Mouse (Mus musculus) right cerebral cortex, postnatal 10 days (tissue): ENCODE results near the gene Tmcc3.

Experiments
- DNase-seq, 2 experiments: peaks; one replicate each; pipeline ENCODE4 v3.0.0; 2021; ENCODE audit warnings: low spot score in 2 of 2

The Tmcc3 gene

GRCm38 (mm10) chr10:94311511-94312006 is at the start of gene Tmcc3:
Gene Tmcc3, plus strand, starts transcription at chr10:94311949.
- no peak for DNase-seq

- DNase-seq: no peak
Measured at GRCm38 (mm10) chr10:94262646-94263045, 49.1 kb upstream of the Tmcc3 start.

- DNase-seq: no peak
Measured at GRCm38 (mm10) chr10:94263211-94263610, 48.5 kb upstream of the Tmcc3 start.

- peak; percentile 80 for DNase-seq
Measured at GRCm38 (mm10) chr10:94265656-94266542, 45.9 kb upstream of the Tmcc3 start.

GRCm38 (mm10) chr10:94275321-94275720 is 36.4 kb upstream of the Tmcc3 start:
- DNase-seq: no peak

- no peak for DNase-seq
Measured at GRCm38 (mm10) chr10:94276511-94276910, 35.2 kb upstream of the Tmcc3 start.

- peak in 1 of 2 experiments; percentile 32 for DNase-seq
Measured at GRCm38 (mm10) chr10:94282179-94282578, 29.6 kb upstream of the Tmcc3 start.

GRCm38 (mm10) chr10:94282797-94283196 is 29.0 kb upstream of the Tmcc3 start:
- DNase-seq: no peak

- DNase-seq: no peak
Measured at GRCm38 (mm10) chr10:94294437-94294836, 17.3 kb upstream of the Tmcc3 start.

- DNase-seq: no peak
Measured at GRCm38 (mm10) chr10:94294933-94295750, 16.6 kb upstream of the Tmcc3 start.

- DNase-seq: no peak
Measured at GRCm38 (mm10) chr10:94295923-94296605, 15.7 kb upstream of the Tmcc3 start.

- no peak for DNase-seq
Measured at GRCm38 (mm10) chr10:94298471-94298870, 13.3 kb upstream of the Tmcc3 start, which contains the start of gene Gm4792. Gene Gm4792, minus strand, starts transcription at chr10:94298703.

GRCm38 (mm10) chr10:94299301-94299700 is 12.4 kb upstream of the Tmcc3 start:
- no peak for DNase-seq

GRCm38 (mm10) chr10:94304064-94304657 is 7.6 kb upstream of the Tmcc3 start:
- no peak for DNase-seq

- DNase-seq: no peak
Measured at GRCm38 (mm10) chr10:94305526-94305925, 6.2 kb upstream of the Tmcc3 start.

GRCm38 (mm10) chr10:94310499-94311267 is 1.1 kb upstream of the Tmcc3 start:
- no peak for DNase-seq

GRCm38 (mm10) chr10:94312007-94312715 is 412 bp downstream of the Tmcc3 start:
- DNase-seq: peak in 1 of 2 experiments; percentile 31

- no peak for DNase-seq
Measured at GRCm38 (mm10) chr10:94313146-94313545, 1.4 kb downstream of the Tmcc3 start.

GRCm38 (mm10) chr10:94318574-94318973 is 6.8 kb downstream of the Tmcc3 start:
- no peak for DNase-seq

GRCm38 (mm10) chr10:94329962-94330361 is 18.2 kb downstream of the Tmcc3 start:
- peak; percentile 49 to 57 for DNase-seq
